Mouse (Mus musculus) c-Kit-positive CD71-positive TER-119-negative erythroid progenitor cells, embryonic 14.5 days (primary cell): ENCODE results near the gene Adcy6.

Experiments
- DNase-seq: peaks from one replicate; pipeline ENCODE4 v3.0.0-alpha.2; 2013; ENCODE audit warnings: low read depth

Adcy6 gene

GRCm38 (mm10) chr15:98628589-98629254 is 18.8 kb upstream of the Adcy6 start:
- no peak for DNase-seq

DNA sequence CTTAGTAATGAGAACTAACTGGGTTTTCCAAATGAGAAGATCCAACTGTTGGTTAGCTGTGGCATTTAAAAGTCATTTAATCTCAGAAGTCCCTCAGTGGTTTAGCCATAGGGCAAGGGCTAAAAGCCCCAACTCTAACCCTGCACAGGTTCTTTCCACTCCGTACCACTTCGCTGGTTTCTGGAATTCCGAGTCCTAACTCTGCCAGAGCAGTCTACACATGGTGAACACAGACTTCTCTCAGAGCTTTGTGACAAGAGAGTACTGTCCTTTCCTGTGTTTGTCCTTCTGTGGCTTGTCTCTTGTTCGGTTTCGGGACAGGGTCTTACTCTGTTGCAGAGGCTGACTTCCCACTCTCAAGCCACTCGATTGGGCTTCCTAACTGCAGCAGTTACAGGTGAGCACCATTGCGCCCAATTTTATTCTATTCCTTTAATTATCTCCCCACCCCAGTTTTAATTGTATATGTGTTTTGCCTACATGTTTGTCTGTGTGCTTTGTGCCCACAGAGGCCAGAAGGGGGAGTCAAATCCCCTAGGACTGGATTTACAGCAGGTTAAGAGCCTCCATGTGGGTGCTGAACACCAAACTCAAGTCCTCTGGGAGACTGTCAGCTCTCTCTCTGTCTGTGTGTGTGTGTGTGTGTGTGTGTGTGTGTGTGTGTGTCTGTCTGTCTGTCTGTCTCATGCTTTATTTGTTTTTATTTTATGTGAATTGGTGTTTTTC is 16.8 kb upstream of the Adcy6 start:
- no peak for DNase-seq

- no peak for DNase-seq
These were observed 16.2 kb upstream of the Adcy6 start for GRCm38 (mm10) chr15:98626078-98626477.

GRCm38 (mm10) chr15:98623361-98623821 is 13.5 kb upstream of the Adcy6 start:
- no peak for DNase-seq

DNA sequence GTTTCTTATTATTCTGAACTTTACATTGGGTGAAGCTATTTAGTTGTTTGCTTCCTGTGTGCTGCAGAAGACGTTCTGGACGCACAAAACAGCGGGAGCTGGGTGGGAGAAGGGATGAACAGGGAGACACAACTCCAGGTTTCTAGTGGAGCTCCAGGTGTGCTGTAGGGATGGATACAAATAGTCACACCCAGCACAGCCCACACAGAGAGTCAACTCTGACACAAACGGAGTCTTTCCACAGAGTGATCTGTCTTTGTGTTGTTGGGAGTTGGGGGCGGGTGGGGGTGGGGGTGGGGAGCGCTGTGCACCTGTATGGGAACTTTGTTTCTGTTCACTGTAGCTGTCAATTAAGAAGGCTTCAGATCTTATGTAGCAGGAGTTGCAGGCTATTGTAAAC is 12.8 kb upstream of the Adcy6 start:
- DNase-seq: no peak

GRCm38 (mm10) chr15:98622199-98622598 is 12.3 kb upstream of the Adcy6 start:
- DNase-seq: no peak

DNA sequence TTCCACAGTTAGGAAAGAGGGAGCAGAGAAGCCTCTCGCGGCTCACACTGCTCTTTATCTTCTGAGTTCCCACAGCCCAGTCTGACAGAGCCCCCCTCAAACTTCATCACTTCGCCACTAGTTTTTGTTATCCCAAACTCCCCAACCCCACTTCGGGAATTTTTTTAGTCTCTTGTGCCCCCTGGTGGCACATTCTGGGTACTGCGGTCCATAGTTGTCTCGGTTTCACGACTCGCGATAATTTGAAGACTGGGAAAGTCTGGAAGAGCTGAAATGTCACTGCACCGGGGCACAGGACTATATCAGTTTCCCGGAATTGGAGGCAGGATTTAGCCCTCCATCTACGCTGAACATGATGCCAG is 7.3 kb upstream of the Adcy6 start:
- DNase-seq: peak; percentile 65

- DNase-seq: no peak
These were observed 6.7 kb upstream of the Adcy6 start for GRCm38 (mm10) chr15:98616362-98617175.

DNA sequence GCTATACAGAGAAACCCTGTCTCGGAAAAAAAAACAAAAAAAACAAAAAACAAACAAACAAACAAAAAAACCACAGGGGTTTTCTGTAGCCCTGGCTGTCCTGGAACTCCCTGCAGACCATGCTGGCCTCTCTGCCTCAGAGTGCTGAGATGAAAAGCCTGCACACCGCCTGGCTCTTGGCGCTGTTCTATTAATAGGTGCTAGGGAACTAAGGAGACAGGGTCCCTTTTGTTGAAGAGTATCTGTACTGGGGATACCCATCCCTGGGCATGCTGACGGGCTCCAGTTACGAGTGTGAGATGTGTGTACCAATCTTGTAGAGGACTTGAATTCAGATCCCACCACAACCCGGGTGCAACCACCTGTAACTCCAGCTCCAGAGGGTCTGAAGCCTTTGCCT is 5.9 kb upstream of the Adcy6 start:
- DNase-seq: no peak

GRCm38 (mm10) chr15:98614971-98615370 is 5.1 kb upstream of the Adcy6 start:
- no peak for DNase-seq

GRCm38 (mm10) chr15:98614551-98614950 is 4.7 kb upstream of the Adcy6 start:
- DNase-seq: no peak

- DNase-seq: no peak
These were observed 2.4 kb upstream of the Adcy6 start for GRCm38 (mm10) chr15:98612229-98612628.

DNA sequence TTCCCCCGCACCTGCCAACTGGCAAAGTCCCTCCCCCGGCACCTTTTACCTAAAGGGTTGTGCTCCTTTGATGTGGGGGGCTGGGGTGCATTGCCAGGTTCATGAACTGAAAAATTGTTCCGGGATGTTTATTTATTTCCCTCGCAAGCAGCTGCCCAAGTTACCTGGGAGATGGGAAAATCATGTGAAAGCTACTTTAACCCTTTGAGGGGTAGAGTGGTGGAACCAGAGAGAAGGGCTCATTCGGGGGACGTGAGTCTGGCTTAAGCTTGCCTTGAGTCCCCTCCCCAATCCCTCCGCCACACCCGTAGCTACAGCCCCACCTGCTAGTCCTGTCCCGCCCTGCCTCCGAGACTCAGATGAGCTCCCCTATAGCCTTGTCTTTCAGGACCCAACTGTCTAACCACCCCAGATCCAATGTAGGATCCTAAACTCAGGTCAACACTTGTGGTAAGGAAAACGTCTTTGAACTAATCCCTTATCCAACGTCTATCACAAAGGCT is 306 bp upstream of the Adcy6 start:
- no peak for DNase-seq

DNA sequence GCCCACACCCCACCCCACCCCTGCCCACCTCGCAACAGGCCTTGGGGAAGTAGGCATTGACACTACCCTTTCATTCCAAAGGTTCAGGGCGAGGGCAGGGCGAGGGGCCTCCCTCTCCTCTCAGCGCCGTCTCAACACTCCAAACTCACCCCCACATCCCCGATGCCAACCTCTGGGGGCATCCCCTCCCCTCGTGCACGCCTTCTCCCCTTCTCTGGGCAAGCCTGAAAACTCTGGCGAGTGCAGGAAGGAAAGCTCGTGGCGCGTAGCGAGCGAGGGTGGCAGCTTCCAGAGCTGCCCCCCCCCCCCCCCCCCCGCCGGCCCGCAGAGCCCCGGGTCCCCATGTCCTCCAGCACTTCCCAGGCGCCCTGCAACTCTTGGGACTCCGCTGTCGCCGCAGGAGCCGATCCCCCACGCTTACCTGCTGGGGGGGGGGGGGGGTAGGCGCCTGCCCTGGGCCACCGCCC is 1.1 kb downstream of the Adcy6 start:
- no peak for DNase-seq

GRCm38 (mm10) chr15:98608058-98608783 is 1.7 kb downstream of the Adcy6 start:
- DNase-seq: no peak

GRCm38 (mm10) chr15:98607557-98607956 is 2.3 kb downstream of the Adcy6 start:
- no peak for DNase-seq

DNA sequence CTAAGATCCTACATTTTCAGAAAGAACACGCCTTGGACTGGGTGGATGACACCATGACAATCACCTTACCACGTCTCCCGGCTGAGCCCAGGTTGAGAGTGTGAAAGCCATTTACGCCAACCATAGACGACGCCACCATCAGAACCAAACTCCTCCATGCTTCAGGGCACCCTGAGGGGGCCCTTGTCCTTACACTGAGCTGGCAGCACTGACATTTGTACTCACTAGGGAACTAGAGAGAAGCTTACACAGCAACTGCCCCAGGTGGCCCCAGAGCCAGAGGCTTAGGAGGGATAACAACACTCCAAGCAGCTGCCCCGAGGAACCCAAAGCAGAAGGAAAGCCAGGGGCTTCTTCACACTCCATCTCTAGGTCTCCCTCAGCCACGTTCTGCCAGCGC is 3.1 kb downstream of the Adcy6 start:
- DNase-seq: no peak

DNA sequence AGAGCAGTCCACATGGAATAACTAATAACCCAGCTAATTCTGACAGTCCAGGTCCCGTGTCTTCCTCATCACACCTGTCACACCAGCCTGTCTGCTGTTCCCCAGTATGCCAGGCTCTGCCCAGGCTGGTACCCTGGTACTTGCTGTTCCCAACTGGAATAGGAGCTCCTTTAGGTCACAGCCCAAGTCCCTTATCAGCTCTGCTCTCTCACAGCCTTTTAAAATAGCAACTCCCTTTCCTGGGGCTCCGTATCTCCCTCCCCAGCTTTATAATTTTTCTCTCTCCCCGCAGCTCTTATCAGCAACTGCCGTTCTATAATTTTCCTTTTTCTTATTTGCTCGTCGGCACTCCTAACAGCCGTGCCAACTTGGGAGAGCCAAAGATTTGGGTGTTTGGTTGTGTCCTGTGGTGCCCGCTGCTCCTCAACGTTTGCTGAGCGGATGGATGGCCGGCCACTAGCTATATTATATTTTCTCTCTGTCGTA is 3.8 kb downstream of the Adcy6 start:
- DNase-seq: peak; percentile 74

DNA sequence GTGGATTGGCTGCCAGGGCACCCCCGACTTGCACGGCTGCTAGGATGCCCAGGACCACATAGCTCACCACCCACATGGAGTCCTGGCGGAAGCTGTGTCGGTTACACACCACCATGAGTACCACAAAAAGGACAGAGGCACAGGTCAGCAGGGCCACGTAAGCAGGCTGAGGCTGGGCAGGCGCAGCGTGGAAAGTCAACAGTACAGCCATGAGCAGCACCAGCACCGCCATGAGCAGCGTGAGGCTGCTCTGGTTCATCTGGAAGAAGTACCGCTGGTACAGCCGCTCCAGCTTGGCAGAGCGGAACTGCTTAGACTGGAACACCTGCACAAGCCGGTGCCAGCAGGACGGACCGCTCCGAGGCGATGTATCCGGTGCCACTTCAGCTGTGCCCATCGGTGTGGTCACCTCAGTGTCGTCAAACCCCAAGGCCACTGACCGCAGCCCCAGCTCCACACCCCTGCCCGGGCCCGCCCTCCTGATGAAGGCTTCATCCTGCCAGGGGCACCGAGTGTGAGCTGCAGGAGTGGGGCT is 5.8 kb downstream of the Adcy6 start:
- DNase-seq: no peak

DNA sequence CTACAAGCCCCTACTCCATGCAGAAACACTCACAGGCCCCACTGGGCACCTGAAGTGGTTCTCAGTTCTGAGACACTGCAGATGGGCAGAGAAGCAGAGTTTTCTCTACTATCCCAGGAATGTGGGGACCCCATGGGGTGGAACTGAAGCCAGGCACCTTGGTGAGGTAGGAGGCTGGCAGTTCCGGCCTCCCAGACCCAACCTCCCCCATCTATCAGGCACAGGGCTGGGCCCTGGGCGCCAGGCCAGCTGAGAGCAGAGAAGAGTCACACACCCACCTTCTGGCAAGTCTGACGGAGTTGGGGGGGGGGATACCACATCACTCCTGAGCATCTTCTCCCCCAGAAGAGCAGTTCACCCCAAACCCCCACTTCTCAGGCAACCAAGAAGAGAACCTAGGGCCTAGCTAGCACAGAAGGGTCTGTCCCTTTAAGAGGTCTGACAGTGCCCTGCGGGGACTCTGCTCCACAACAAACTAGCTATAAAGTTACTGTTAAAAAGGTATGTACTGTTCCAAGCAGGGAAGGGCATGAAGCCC is 6.9 kb downstream of the Adcy6 start:
- DNase-seq: no peak

GRCm38 (mm10) chr15:98602191-98602881 is 7.5 kb downstream of the Adcy6 start:
- DNase-seq: no peak
